Mouse (Mus musculus) erythroblast, embryonic 14.5 days (primary cell): ENCODE results near the gene Aurkaip1.

ENCODE experiments used
- GATA1 ChIP-seq: IDR thresholded peaks from 2 replicates; pipeline ENCODE4 v1.6.1; 2012; ENCODE audit warnings: low read length, inconsistent platforms, mixed read lengths
- TAL1 ChIP-seq: IDR thresholded peaks from 3 replicates; pipeline ENCODE4 v1.6.1; 2012; ENCODE audit warnings: low read length, inconsistent platforms, mixed read lengths

GRCm38 (mm10) chr4:155802741-155803339, 28.2 kb upstream of the Aurkaip1 start, which contains the start of gene Mrpl20:
- TF ChIP-seq TAL1 (no peak), GATA1 (no peak)
